Mouse (Mus musculus) stomach, postnatal 0 days (tissue): Measurements from ENCODE around the gene Gm14190. TPM values are rescaled to one million over a fixed set of nuclear protein-coding genes. Genes with fewer than 3 reads are reported as not detected.
"Not testable (repeated sequence)": the region's sequence is repeated elsewhere in the genome, so short reads cannot be mapped to it uniquely, and the experiment has no call there.

ENCODE experiments used
- ATAC-seq: fragments of 200-750 bp; cut with Nextera tagmentation; 2 replicates; pipeline ENCODE4 v1.8.0; 2017; ENCODE audit not compliant: low FRiP score, low TSS enrichment
- DNase-seq: peaks from one replicate; pipeline ENCODE4 v3.0.0-alpha.2; 2016; ENCODE audit warnings: low spot score
- H3K27ac ChIP-seq: fragments of 300-500 bp; sonication (generic); replicated peaks from 2 replicates; pipeline ENCODE4 v1.5.1; 2014; ENCODE audit warnings: mild to moderate bottlenecking, control low read depth
- H3K27me3 ChIP-seq: fragments of 300-500 bp; sonication (generic); 2 replicates; pipeline ENCODE4 v1.6.1; 2014; ENCODE audit warnings: low read length; ENCODE audit not compliant: control insufficient read depth, insufficient read depth
- H3K36me3 ChIP-seq: fragments of 300-500 bp; sonication (generic); 2 replicates; pipeline ENCODE4 v1.6.1; 2014; ENCODE audit warnings: low read length, mixed read lengths; ENCODE audit not compliant: control insufficient read depth, insufficient read depth
- H3K4me1 ChIP-seq: fragments of 300-500 bp; sonication (generic); replicated peaks from 2 replicates; pipeline ENCODE4 v1.6.1; 2014; ENCODE audit warnings: antibody characterized with exemption; ENCODE audit not compliant: control insufficient read depth, insufficient read depth
- H3K4me2 ChIP-seq: fragments of 300-500 bp; sonication (generic); replicated peaks from 2 replicates; pipeline ENCODE4 v1.6.1; 2014; ENCODE audit warnings: low read depth, mild to moderate bottlenecking, control low read depth, moderate library complexity
- H3K4me3 ChIP-seq: fragments of 300-500 bp; sonication (generic); 2 replicates; pipeline ENCODE4 v1.5.1; 2014; ENCODE audit warnings: low read depth, low read length, control low read depth
- H3K9ac ChIP-seq: fragments of 300-500 bp; sonication (generic); 2 replicates; pipeline ENCODE4 v1.6.1; 2014; ENCODE audit warnings: mild to moderate bottlenecking, low read length, control low read depth, mixed read lengths
- H3K9me3 ChIP-seq: fragments of 300-500 bp; sonication (generic); 2 replicates; pipeline ENCODE4 v1.6.1; 2016; ENCODE audit warnings: low read length; ENCODE audit not compliant: control insufficient read depth
- CTCF ChIP-seq: IDR thresholded peaks from 2 replicates; pipeline ENCODE4 v1.5.1; 2016; ENCODE audit warnings: antibody characterized with exemption, low read depth, mild to moderate bottlenecking, moderate library complexity
- EP300 ChIP-seq: optimal IDR thresholded peaks from 2 replicates; pipeline ENCODE3; 2016; ENCODE audit warnings: antibody characterized with exemption
- WGBS: fragments of 180-500 bp; shearing (Covaris S2); extraction: QIAGEN DNeasy Blood & Tissue Kit; methylation state at CpG from one replicate; pipeline ENCODE4 v1.1.7; 2014; 5-methylcytosine and 5-hydroxymethylcytosine counted together
- polyA plus RNA-seq: library from polyadenylated mRNA; unstranded; fragments of >200 nt; fragmentation: Nextera tagmentation; extraction: Ambion mirVana; gene quantifications from 2 replicates; pipeline ENCODE4 v1.2.1, GENCODE M21; 2015

The Gm14190 gene
- polyA plus RNA-seq, 1 experiment from 2014 or later = not detected

DNA sequence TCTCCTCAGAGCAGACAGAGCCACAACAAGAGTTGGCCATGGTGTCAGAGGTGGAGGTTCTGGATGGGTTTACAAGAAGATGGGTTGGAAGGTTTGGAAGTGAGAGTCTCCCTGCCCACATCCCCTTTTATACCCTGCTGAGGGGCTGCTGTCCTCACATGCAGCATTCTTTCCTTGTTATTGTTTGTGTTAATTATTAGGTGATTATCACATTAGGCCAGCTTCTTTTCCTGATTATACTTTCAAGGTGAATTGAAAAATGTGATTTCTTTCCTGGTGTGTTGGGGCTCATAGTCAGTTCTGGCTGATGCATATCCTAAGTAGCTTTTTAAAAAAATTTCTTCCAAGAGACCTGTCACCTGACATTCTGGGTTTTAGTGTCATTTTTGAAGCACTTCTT lies 24.7 kb downstream of the Gm14190 start, which contains the start of gene Krtap4-6:
Gene Krtap4-6 (minus strand): TSS at position 101 of the 400 bp plus-strand sequence.
- no peak for ATAC-seq
- Histone ChIP-seq H3K4me3 (no peak within 1 kb of the TSS), H3K4me2 (no peak within 1 kb of the TSS), H3K9ac (no peak within 1 kb of the TSS), H3K9me3 (no peaks in the 10 kb centered on the region), H3K36me3 (no peaks in the 10 kb centered on the region), H3K27me3 (no peaks in the 10 kb centered on the region), H3K4me1 (no peaks in the 10 kb centered on the region), H3K27ac (no peak within 1 kb of the TSS)
- TF ChIP-seq CTCF (no peak), EP300 (no peak)
- no peak for DNase-seq

DNA sequence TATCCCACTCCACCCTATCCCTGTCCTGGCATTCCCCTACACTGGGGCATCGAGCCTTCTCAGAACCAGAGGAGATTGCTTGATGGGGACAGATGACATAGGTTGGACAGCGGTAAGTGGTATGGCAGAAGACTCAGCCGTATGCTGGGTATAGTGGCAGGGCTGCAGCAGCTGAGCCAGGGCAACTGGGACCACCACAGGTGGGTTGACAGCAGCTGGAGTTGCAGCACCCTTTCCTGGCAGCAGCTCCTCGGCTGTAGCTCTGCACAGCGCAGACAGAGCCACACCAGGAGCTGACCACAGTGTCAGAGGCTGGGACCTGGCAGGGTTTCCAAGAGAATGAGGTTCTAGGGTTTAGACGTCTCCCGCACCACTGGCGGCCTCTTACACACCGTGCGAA lies 27.7 kb downstream of the Gm14190 start:
- no peaks in the 10 kb centered on the region for H3K27me3 ChIP-seq
- no peak overlapping the region for H3K4me3 ChIP-seq
- H3K4me1 ChIP-seq = no peaks in the 10 kb centered on the region
- H3K36me3 ChIP-seq = no peaks in the 10 kb centered on the region
- 79% methylated on average over 10 of the region's 10 CpGs for WGBS
- DNase-seq (no peak), ATAC-seq (no peak)
- TF ChIP-seq CTCF = no peak
- TF ChIP-seq EP300 = no peak
- no peak overlapping the region for H3K9ac ChIP-seq
- H3K9me3 ChIP-seq = no peaks in the 10 kb centered on the region
- no peak overlapping the region for H3K4me2 ChIP-seq
- no peak overlapping the region for H3K27ac ChIP-seq

DNA sequence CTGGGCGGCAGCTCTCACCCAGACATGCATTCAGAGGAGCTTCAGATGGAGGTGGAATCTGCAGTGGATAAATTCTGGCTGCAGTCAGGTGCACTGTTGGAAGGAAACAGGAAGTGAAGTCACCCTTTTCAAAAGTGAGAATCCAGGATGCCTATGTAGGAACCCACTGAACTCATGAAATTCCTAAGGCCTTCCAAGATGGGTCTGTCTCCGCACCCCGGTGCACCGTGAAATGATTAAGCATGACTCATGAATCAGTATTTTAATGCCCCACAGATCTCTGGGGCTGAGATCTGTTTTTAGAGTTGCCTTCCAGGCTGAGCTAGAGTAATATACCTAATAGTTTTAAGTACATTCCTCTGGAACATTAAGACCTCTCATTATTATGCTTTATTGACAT lies 31.3 kb downstream of the Gm14190 start:
- DNase-seq = no peak
- no peaks in the 10 kb centered on the region for H3K27me3 ChIP-seq
- no peaks in the 10 kb centered on the region for H3K9me3 ChIP-seq
- 68% methylated on average over 4 of the region's 4 CpGs for WGBS
- no peak overlapping the region for H3K27ac ChIP-seq
- no peak overlapping the region for H3K4me2 ChIP-seq
- no peak overlapping the region for H3K4me3 ChIP-seq
- no peak for TF ChIP-seq EP300
- no peak for TF ChIP-seq CTCF
- no peak overlapping the region for H3K9ac ChIP-seq
- no peaks in the 10 kb centered on the region for H3K36me3 ChIP-seq
- H3K4me1 ChIP-seq = no peaks in the 10 kb centered on the region
- ATAC-seq = no peak

- not testable (repeated sequence) for H3K27ac ChIP-seq, H3K4me1 ChIP-seq, H3K9me3 ChIP-seq, H3K4me3 ChIP-seq, H3K9ac ChIP-seq, H3K27me3 ChIP-seq, DNase-seq, H3K4me2 ChIP-seq, H3K36me3 ChIP-seq, ATAC-seq
- WGBS = 58% methylated on average over 10 of the region's 10 CpGs
These were observed 32.0 kb downstream of the Gm14190 start, which contains the start of gene Gm11563 for GRCm38 (mm10) chr11:99658467-99659010. Gm11563 (minus strand) TSS chr11:99658960.

- no peak for DNase-seq
- Histone ChIP-seq H3K36me3 (no peaks in the 10 kb centered on the region), H3K9me3 (no peaks in the 10 kb centered on the region), H3K4me3 (no peak overlapping the region), H3K4me1 (no peaks in the 10 kb centered on the region), H3K27me3 (no peaks in the 10 kb centered on the region), H3K4me2 (no peak overlapping the region), H3K27ac (no peak overlapping the region), H3K9ac (no peak overlapping the region)
- no peak for ATAC-seq
- WGBS = 39% methylated on average over 5 of the region's 5 CpGs
- TF ChIP-seq EP300 = no peak
- TF ChIP-seq CTCF = no peak
These were observed 33.5 kb downstream of the Gm14190 start for GRCm38 (mm10) chr11:99657051-99657450.

- Histone ChIP-seq H3K27ac (no peak within 1 kb of the TSS), H3K4me1 (no peaks in the 10 kb centered on the region), H3K9me3 (no peaks in the 10 kb centered on the region), H3K4me3 (no peak within 1 kb of the TSS), H3K27me3 (no peaks in the 10 kb centered on the region), H3K4me2 (no peak within 1 kb of the TSS), H3K36me3 (no peaks in the 10 kb centered on the region), H3K9ac (no peak within 1 kb of the TSS)
- 92% methylated on average over 2 of the region's 2 CpGs for WGBS
- DNase-seq (no peak), ATAC-seq (no peak)
- TF ChIP-seq CTCF (no peak), EP300 (no peak)
These were observed 40.4 kb downstream of the Gm14190 start, which contains the start of gene Gm11555 for GRCm38 (mm10) chr11:99650136-99650535. Gm11555 (minus strand) TSS chr11:99650236.
